Mouse (Mus musculus): Measurements from ENCODE around the gene Armc9.

DNA sequence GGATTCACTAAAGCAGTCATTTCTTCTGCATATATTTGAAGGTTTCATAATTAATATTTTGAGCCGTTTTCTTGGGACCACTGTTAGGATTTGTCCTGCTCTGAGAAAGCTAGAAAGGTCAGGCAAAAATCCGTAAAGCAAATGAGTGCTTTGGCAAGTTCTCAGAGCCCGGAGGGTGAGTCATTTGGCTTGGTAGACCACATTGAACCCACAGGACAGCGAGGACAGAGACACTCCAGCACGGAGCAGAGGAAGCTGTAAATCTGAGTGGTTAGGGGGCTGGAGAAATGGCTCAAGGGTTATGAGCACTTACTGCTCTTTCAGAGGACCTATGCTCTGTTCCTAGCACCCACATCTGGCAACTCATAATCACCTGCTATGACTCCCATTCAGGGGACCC, 7.0 kb upstream of the Armc9 start:
- TF ChIP-seq CTCF (IDR thresholded peaks at IDR 0.05; ENCODE audit: borderline replicate concordance, insufficient read depth, low read depth, low read length) (no peak), POLR2A (IDR thresholded peaks at IDR 0.05; ENCODE audit: borderline replicate concordance, insufficient read depth, low read length) (no peak)

Data from cerebellum, adult 2 months (tissue).